Mouse (Mus musculus) adipocyte (in vitro differentiated cells): ENCODE data around the gene Pcbp2.

ENCODE experiments used
- DNase-seq: peaks from one replicate; pipeline ENCODE4 v3.0.0-alpha.2; 2016; ENCODE audit warnings: low spot score

The Pcbp2 gene

GRCm38 (mm10) chr15:102526111-102527002, 56.0 kb downstream of the Pcbp2 start:
- DNase-seq, result no peak

GRCm38 (mm10) chr15:102527936-102528335, 57.6 kb downstream of the Pcbp2 start:
- DNase-seq, result no peak

- DNase-seq, result no peak
Measured at GRCm38 (mm10) chr15:102528396-102528795, 58.1 kb downstream of the Pcbp2 start.

DNA sequence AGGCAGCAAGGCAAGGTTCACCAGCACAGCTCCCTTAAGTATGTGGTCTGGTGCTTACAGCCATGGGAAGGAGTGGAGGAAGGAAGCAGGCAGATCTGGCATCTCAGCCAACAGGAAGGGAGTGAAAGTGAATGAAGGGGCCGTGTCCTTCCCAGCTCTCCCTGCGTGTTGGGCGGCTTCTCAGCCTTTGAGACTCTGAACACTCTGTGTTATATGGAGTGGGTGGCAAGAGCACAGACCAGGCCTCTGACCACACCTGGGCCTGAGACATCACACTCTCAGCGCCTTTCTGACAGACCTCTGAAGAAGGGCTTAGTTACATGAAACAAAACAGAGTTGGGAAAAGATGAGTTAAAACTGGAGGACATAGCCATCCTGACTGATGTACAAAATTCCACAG, 60.2 kb downstream of the Pcbp2 start:
- no peak for DNase-seq

DNA sequence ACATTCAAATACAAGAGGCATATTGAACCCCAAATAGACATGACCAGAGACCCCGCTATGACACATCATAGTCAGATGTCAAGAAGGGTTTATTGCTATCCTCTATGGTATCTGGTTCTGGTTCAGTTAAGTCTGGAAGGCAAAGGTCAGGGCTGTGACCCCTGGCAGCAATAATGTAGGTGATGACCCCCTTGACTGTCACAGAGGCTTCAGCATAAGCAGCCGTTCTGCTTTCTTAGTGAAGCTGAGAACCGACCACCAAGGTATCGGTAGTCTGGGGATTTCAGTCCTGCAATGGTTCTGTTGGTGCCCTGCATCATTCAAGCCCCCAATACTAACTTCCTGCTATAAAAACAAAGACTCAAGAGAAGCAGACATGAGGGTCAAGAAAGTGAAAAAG, 61.2 kb downstream of the Pcbp2 start:
- DNase-seq, result no peak

GRCm38 (mm10) chr15:102532106-102532900, 62.0 kb downstream of the Pcbp2 start:
- no peak for DNase-seq

GRCm38 (mm10) chr15:102533926-102534325, 63.6 kb downstream of the Pcbp2 start:
- no peak for DNase-seq

DNA sequence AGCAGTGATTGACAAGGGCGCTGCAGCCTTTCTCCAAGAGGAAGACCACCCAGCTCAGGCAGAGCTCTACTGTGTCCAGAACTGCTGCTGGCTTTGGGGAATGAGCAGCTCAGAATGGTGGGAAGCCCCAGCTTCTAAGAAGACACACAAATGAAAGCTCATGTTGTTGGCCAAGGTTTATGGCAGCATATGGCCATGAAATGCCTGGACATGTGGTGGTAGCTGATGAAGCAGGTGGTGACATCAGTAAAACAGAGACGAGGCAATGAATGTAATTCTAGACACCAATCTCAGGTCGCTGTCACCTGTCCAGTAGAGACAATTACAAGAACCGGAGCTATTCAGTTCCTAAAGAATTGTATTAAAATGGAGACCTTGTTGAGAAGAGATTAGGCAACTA, 74.5 kb downstream of the Pcbp2 start:
- DNase-seq, result no peak

DNA sequence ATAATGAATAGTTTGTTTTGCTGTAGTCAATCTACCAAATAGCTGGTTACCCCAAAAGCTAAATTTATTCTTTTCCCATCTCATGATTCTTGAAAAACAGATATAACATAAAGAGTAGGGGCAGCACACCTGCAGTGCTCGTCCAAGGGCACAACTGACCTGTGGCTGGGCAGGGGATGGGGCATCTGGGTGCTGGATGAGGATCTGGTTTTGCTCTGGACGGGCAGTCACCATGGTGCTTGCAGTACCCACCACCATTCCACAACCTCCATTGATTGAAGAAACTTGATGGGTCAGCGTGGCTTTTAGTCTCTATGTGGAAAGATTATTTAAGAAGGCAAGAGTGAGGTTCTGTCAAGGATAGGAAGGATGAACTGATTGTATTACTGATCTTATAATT, 75.9 kb downstream of the Pcbp2 start:
- no peak for DNase-seq

GRCm38 (mm10) chr15:102546677-102547427, 76.5 kb downstream of the Pcbp2 start:
- DNase-seq, result peak; percentile 86

DNA sequence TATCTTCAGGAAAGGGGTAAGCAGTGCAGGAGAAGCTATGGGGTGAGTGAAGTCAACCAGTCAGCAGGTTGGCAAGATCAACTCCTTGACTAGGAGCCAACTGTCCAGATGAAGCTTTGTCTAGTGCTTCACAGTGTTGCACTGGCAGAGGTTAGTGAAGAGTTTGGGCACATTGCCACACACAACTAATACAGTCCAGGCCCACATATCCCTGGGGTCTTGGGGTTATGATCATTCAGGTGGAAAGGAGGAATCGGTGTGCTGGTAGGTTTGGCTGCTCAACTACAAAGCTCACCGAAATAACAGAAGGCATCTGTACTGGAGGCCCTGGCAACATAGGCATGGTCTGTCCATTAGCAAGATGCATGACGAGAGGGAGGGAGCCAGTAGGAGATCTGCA, 77.1 kb downstream of the Pcbp2 start:
- peak; percentile 61 for DNase-seq
